Mouse (Mus musculus) lung, embryonic 16.5 days (tissue): Measurements from ENCODE around the gene Ribc2. TPM values are rescaled to one million over a fixed set of nuclear protein-coding genes. Genes with fewer than 3 reads are reported as not detected.

Experiments
- ATAC-seq: fragments of 200-750 bp; cut with Nextera tagmentation; 2 replicates; pipeline ENCODE4 v1.8.0; 2017; ENCODE audit warnings: low read depth, mild to moderate bottlenecking, moderate library complexity
- H3K27ac ChIP-seq: fragments of 300-500 bp; sonication (generic); 2 replicates; pipeline ENCODE4 v1.5.1; 2014; ENCODE audit warnings: mild to moderate bottlenecking, control low read depth, low read length
- H3K27me3 ChIP-seq: fragments of 300-500 bp; sonication (generic); 2 replicates; pipeline ENCODE4 v1.6.1; 2014; ENCODE audit warnings: low read depth, low read length, mixed read lengths; ENCODE audit not compliant: control insufficient read depth, insufficient read depth
- H3K36me3 ChIP-seq: fragments of 300-500 bp; sonication (generic); 2 replicates; pipeline ENCODE4 v1.6.1; 2014; ENCODE audit warnings: low read length; ENCODE audit not compliant: control insufficient read depth, insufficient read depth
- H3K4me1 ChIP-seq: fragments of 300-500 bp; sonication (generic); replicated peaks from 2 replicates; pipeline ENCODE4 v1.6.1; 2014; ENCODE audit warnings: low read length, mixed read lengths; ENCODE audit not compliant: control insufficient read depth, insufficient read depth
- H3K4me2 ChIP-seq: fragments of 300-500 bp; sonication (generic); 2 replicates; pipeline ENCODE4 v1.6.1; 2014; ENCODE audit warnings: low read depth, low read length, control low read depth
- H3K4me3 ChIP-seq: fragments of 300-500 bp; sonication (generic); 2 replicates; pipeline ENCODE4 v1.5.1; 2014; ENCODE audit warnings: mild to moderate bottlenecking, low read length, control low read depth
- H3K9ac ChIP-seq: fragments of 300-500 bp; sonication (generic); 2 replicates; pipeline ENCODE4 v1.6.1; 2014; ENCODE audit warnings: low read length, control low read depth
- H3K9me3 ChIP-seq: fragments of 300-500 bp; sonication (generic); 2 replicates; pipeline ENCODE4 v1.6.1; 2016; ENCODE audit warnings: low read length; ENCODE audit not compliant: control insufficient read depth
- WGBS: fragments of 180-500 bp; shearing (Covaris S2); extraction: QIAGEN DNeasy Blood & Tissue Kit; methylation state at CpG from one replicate; pipeline ENCODE4 v1.1.7; 2014; 5-methylcytosine and 5-hydroxymethylcytosine counted together
- polyA plus RNA-seq: library from polyadenylated mRNA; unstranded; fragments of >200 nt; fragmentation: Nextera tagmentation; extraction: Ambion mirVana; gene quantifications from 2 replicates; pipeline ENCODE4 v1.2.1, GENCODE M21; 2015

The Ribc2 gene
- polyA plus RNA-seq, 1 experiment from 2014 or later = 0.77 TPM

GRCm38 (mm10) chr15:85173425-85173824, 41.5 kb downstream of the Ribc2 start:
- H3K27ac ChIP-seq = no peak overlapping the region
- no peaks in the 10 kb centered on the region for H3K36me3 ChIP-seq
- no peak overlapping the region for H3K4me3 ChIP-seq
- ATAC-seq = no peak
- H3K4me2 ChIP-seq = no peak overlapping the region
- no peaks in the 10 kb centered on the region for H3K27me3 ChIP-seq
- H3K4me1 ChIP-seq = peaks cover 13% of the 10 kb centered on the region
- 64% methylated on average over 8 of the region's 8 CpGs for WGBS
- no peak overlapping the region for H3K9ac ChIP-seq
- no peaks in the 10 kb centered on the region for H3K9me3 ChIP-seq

- Histone ChIP-seq H3K9ac (no peak overlapping the region), H3K4me2 (no peak overlapping the region), H3K27ac (no peak overlapping the region), H3K36me3 (no peaks in the 10 kb centered on the region), H3K4me3 (no peak overlapping the region), H3K4me1 (peaks cover 19% of the 10 kb centered on the region), H3K27me3 (no peaks in the 10 kb centered on the region), H3K9me3 (no peaks in the 10 kb centered on the region)
- 56% methylated on average over 10 of the region's 10 CpGs for WGBS
- no peak for ATAC-seq
Observed at GRCm38 (mm10) chr15:85174060-85174459, 42.2 kb downstream of the Ribc2 start.

- H3K9ac ChIP-seq = no peak overlapping the region
- no peaks in the 10 kb centered on the region for H3K9me3 ChIP-seq
- H3K4me3 ChIP-seq = no peak overlapping the region
- 0 out of 2 replicates have a peak overlapping the region, but pooled peaks have one; percentile 6 for H3K4me2 ChIP-seq
- no peaks in the 10 kb centered on the region for H3K36me3 ChIP-seq
- ATAC-seq = no peak
- 22% methylated on average over 8 of the region's 8 CpGs for WGBS
- H3K27ac ChIP-seq = 0 out of 2 replicates have a peak overlapping the region, but pooled peaks have one; percentile 15
- peaks cover 24% of the 10 kb centered on the region for H3K4me1 ChIP-seq
- H3K27me3 ChIP-seq = no peaks in the 10 kb centered on the region
Observed at GRCm38 (mm10) chr15:85177576-85177975, 45.7 kb downstream of the Ribc2 start.

GRCm38 (mm10) chr15:85178172-85178571, 46.3 kb downstream of the Ribc2 start:
- WGBS = 25% methylated on average over 6 of the region's 6 CpGs
- H3K4me2 ChIP-seq = 0 out of 2 replicates have a peak overlapping the region, but pooled peaks have one; percentile 6
- H3K4me1 ChIP-seq = peaks cover 23% of the 10 kb centered on the region
- H3K27me3 ChIP-seq = no peaks in the 10 kb centered on the region
- H3K9ac ChIP-seq = no peak overlapping the region
- no peaks in the 10 kb centered on the region for H3K9me3 ChIP-seq
- ATAC-seq = no peak
- H3K36me3 ChIP-seq = no peaks in the 10 kb centered on the region
- H3K4me3 ChIP-seq = no peak overlapping the region
- H3K27ac ChIP-seq = no peak overlapping the region

GRCm38 (mm10) chr15:85179528-85180180, 47.8 kb downstream of the Ribc2 start:
- WGBS = 59% methylated on average over 7 of the region's 7 CpGs
- Histone ChIP-seq H3K36me3 (no peaks in the 10 kb centered on the region), H3K9me3 (no peaks in the 10 kb centered on the region), H3K9ac (no peak overlapping the region), H3K27me3 (no peaks in the 10 kb centered on the region), H3K4me1 (peaks cover 23% of the 10 kb centered on the region), H3K4me3 (no peak overlapping the region), H3K4me2 (no peak overlapping the region), H3K27ac (peak overlapping the region; percentile 61; the same call in 1 of the 2 replicates)
- ATAC-seq = peak; percentile 44

- Histone ChIP-seq H3K27me3 (no peaks in the 10 kb centered on the region), H3K9ac (no peak overlapping the region), H3K4me2 (no peak overlapping the region), H3K9me3 (no peaks in the 10 kb centered on the region), H3K36me3 (no peaks in the 10 kb centered on the region), H3K4me3 (no peak overlapping the region), H3K27ac (peak overlapping the region; percentile 61; the same call in 1 of the 2 replicates), H3K4me1 (peaks cover 23% of the 10 kb centered on the region)
- ATAC-seq = no peak
Observed at GRCm38 (mm10) chr15:85180368-85180767, 48.5 kb downstream of the Ribc2 start.

- ATAC-seq = no peak
- Histone ChIP-seq H3K9me3 (no peaks in the 10 kb centered on the region), H3K9ac (no peak overlapping the region), H3K27me3 (no peaks in the 10 kb centered on the region), H3K27ac (no peak overlapping the region), H3K36me3 (no peaks in the 10 kb centered on the region), H3K4me3 (no peak overlapping the region), H3K4me2 (no peak overlapping the region), H3K4me1 (peaks cover 20% of the 10 kb centered on the region)
- WGBS = 77% methylated on average over 4 of the region's 4 CpGs
Observed at GRCm38 (mm10) chr15:85182063-85182462, 50.2 kb downstream of the Ribc2 start.

- no peak overlapping the region for H3K4me2 ChIP-seq
- H3K9ac ChIP-seq = no peak overlapping the region
- H3K36me3 ChIP-seq = no peaks in the 10 kb centered on the region
- no peak overlapping the region for H3K4me3 ChIP-seq
- H3K4me1 ChIP-seq = no peaks in the 10 kb centered on the region
- 50% methylated on average over 7 of the region's 7 CpGs for whole genome bisulfite sequencing
- H3K9me3 ChIP-seq = no peaks in the 10 kb centered on the region
- no peaks in the 10 kb centered on the region for H3K27me3 ChIP-seq
- no peak for ATAC-seq
- H3K27ac ChIP-seq = no peak overlapping the region
Observed at GRCm38 (mm10) chr15:85186916-85187315, 55.0 kb downstream of the Ribc2 start.

GRCm38 (mm10) chr15:85188167-85188778, 56.4 kb downstream of the Ribc2 start:
- H3K27ac ChIP-seq = no peak overlapping the region
- H3K4me3 ChIP-seq = no peak overlapping the region
- WGBS = 47% methylated on average over 8 of the region's 8 CpGs
- no peaks in the 10 kb centered on the region for H3K9me3 ChIP-seq
- no peak for ATAC-seq
- no peak overlapping the region for H3K9ac ChIP-seq
- H3K27me3 ChIP-seq = no peaks in the 10 kb centered on the region
- no peaks in the 10 kb centered on the region for H3K36me3 ChIP-seq
- no peaks in the 10 kb centered on the region for H3K4me1 ChIP-seq
- no peak overlapping the region for H3K4me2 ChIP-seq
